Mouse (Mus musculus): ENCODE data around the gene Sfta2.

DNA sequence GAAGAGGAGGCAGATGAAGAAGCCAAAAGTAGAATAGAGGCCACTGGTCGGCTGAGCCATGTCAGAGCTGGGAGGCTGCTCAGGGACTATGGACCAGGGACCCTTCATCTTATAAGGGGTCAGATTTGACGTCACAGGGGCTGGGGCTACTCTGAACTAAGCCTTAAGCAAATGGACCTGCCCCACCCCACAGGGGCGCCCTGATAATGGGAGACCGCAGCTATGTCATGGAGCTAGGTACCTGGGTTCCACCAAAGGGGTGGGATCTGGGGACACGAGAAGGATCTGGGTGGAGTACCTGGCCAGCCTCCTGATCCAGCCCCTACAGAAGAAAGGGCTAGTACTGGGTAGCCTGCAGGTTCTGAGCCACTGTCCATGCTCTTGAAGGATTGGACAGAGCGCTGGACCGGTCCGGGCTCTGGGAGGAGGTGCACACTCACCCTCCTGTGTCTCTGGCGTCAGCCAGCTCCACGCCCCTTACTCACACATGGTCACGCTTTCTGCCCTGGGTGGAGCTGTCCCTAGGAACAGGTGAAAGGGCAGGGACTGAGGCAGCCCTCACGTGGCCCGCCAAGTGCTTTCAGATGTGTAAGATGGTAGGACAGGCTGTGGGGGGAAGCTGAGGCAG, 42.4 kb downstream of the Sfta2 start, which contains the start of gene Mucl3:
- TF ChIP-seq CTCF (IDR thresholded peaks at IDR 0.05; ENCODE audit: borderline replicate concordance, extremely low read depth, insufficient read depth, insufficient read length) (no peak), POLR2A (IDR thresholded peaks at IDR 0.05; ENCODE audit: borderline replicate concordance, extremely low read depth, insufficient read depth, insufficient read length, poor library complexity, severe bottlenecking) (no peak)

All from brain, embryonic 14.5 days (tissue).